Mouse (Mus musculus): ENCODE results near the gene AL607142.1.

The AL607142.1 gene

GRCm38 (mm10) chr4:120064696-120065095 lies at the start of gene AL607142.1:
AL607142.1 (plus strand) TSS chr4:120064996.
- no peak for DNase-seq (ENCODE audit: low read depth, low spot score)

- no peak for DNase-seq (ENCODE audit: low read depth, low spot score)
Measured at GRCm38 (mm10) chr4:120018426-120018825, 46.4 kb upstream of the AL607142.1 start.

- DNase-seq (ENCODE audit: low read depth, low spot score) = no peak
Measured at GRCm38 (mm10) chr4:120022392-120022791, 42.4 kb upstream of the AL607142.1 start.

- DNase-seq (ENCODE audit: low read depth, low spot score) = no peak
Measured at GRCm38 (mm10) chr4:120023221-120023840, 41.5 kb upstream of the AL607142.1 start.

- DNase-seq (ENCODE audit: low read depth, low spot score) = peak; percentile 9
Measured at GRCm38 (mm10) chr4:120024071-120024470, 40.7 kb upstream of the AL607142.1 start.

DNA sequence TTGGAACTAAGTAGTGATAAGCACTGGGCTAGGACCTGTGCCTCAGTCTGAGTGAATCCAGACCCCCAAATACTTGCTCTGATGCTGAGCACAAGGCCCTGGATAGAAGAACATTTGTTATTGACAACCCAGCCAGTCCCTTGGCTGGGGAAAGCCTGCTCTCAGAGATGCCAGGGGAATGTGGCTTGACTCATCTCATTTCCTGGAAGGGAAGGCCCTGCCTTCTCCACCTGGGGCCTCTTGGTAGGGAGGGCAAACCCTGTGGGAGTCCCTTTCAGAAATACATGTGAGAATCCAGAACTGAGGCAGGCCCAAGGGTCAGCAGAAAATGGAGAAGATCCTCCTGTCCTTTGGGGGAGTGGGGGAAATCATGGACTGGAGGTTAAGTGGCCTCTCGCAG lies 37.1 kb upstream of the AL607142.1 start:
- DNase-seq (ENCODE audit: low read depth, low spot score) = no peak

- no peak for DNase-seq (ENCODE audit: low read depth, low spot score)
Measured at GRCm38 (mm10) chr4:120029937-120030336, 34.9 kb upstream of the AL607142.1 start.

DNA sequence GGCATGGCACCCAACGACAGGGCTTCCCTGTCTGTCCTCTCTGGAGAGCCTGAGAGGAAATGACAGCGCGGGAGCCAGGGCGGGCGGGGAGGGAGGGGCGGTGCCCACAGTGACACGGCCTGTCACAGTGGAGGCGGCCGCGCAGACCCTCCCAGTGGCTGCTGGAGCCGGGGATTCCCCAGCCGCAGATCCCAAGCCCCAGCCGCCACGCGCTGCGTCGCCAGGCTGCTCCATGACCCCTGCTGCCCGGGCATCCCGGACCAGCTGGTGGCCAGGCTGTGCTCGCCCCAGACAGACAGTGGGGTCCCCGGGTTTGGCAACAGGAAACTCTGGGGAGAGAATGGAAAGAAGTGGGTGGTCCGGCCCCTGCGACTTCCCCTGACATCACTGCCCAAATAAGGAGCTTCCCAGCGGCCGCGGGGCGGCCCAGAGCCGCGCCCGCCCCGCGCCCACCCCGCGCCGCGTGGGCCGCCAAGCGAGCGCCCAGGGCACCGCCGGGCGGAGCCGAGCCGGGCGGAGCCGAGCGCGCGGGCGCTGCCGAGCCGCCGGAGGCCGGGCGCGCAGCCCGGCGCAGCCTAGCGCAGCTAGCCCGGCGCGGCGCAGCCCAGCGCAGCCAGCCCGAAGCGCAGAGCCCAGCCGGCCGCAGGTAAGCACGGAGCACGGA lies 32.3 kb upstream of the AL607142.1 start:
- peak; percentile 62 for DNase-seq (ENCODE audit: low read depth, low spot score)

DNA sequence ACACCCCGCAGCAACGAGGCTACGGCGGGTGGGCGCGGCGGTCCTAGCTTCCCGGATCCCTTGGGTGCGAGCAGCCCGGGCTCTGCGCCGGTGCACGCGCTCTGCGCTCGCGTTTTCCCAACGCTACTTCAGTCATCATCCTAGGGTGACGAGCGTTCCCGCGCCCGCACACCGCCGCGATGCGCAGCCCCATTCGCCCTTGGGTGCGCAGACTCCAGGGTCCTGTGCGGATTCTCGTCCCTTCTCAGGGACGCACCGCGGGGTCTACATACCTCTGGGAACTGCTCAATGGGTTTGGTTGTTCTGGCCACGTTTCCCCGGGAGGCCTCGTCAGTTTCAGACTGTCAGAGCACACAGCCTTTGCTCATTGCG lies 31.8 kb upstream of the AL607142.1 start:
- no peak for DNase-seq (ENCODE audit: low read depth, low spot score)

- no peak for DNase-seq (ENCODE audit: low read depth, low spot score)
Measured at GRCm38 (mm10) chr4:120036294-120036693, 28.5 kb upstream of the AL607142.1 start.

GRCm38 (mm10) chr4:120037007-120037406 lies 27.8 kb upstream of the AL607142.1 start:
- no peak for DNase-seq (ENCODE audit: low read depth, low spot score)

DNA sequence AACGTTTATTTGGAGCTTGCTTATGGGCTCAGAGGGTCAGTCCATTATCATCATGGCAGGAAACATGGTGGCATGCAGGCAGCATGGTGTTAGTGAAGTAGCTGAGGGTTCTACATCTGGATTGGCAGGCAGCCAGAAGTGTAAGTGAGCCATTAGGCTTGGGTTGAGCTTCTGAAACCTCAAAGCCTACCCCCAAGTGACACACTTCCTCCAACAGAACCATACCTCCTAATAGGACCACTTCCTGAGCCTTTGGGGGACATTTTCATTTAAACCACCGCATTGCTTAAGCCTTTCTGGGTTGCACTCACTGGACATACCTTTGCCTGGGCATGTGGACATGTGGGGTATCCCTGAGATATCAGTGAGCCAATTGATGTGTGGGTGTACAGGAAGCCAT lies 23.3 kb upstream of the AL607142.1 start:
- no peak for DNase-seq (ENCODE audit: low read depth, low spot score)

- no peak for DNase-seq (ENCODE audit: low read depth, low spot score)
Measured at GRCm38 (mm10) chr4:120042480-120042879, 22.3 kb upstream of the AL607142.1 start.

GRCm38 (mm10) chr4:120044612-120045011 lies 20.2 kb upstream of the AL607142.1 start:
- DNase-seq (ENCODE audit: low read depth, low spot score) = no peak

DNA sequence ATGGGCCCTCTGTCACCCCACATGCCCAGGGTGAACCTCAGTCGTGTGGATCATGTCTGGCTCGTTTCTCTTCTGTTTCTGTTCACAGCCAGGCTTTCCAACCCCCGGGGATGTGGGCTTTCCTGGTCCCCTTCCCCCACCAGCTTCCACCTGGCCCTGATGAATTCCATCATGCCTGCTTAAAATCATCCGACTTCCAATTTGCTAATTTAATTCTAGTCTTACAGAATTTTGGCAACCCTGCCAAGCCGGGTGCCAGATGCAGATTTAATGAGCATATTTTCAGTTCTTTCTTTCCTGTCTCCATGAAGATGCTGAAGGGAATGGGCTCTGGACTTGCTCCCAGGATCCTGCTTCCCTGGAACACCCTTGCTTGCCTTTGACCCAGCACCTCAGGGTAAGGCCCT lies 19.7 kb upstream of the AL607142.1 start:
- no peak for DNase-seq (ENCODE audit: low read depth, low spot score)

DNA sequence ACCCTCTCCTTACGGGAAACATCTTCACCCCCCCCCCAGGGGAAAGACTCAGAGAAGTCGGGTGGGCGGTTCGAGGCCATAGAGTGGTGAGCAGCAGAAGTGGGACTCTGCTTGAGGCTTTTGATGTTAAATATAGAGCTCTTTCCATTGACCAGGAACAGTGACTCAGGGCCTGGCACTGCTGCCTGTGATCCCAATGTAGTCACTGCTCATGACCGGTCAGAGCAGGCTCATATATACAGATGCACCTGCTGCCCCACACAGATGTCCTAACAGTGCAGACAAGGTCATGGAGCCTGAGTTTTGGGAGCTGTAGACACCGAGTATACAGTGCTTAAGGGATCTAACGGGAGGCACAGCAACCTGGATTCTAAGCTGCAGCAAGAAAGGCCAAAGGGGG lies 18.9 kb upstream of the AL607142.1 start:
- no peak for DNase-seq (ENCODE audit: low read depth, low spot score)

GRCm38 (mm10) chr4:120047060-120047459 lies 17.7 kb upstream of the AL607142.1 start:
- no peak for DNase-seq (ENCODE audit: low read depth, low spot score)

DNA sequence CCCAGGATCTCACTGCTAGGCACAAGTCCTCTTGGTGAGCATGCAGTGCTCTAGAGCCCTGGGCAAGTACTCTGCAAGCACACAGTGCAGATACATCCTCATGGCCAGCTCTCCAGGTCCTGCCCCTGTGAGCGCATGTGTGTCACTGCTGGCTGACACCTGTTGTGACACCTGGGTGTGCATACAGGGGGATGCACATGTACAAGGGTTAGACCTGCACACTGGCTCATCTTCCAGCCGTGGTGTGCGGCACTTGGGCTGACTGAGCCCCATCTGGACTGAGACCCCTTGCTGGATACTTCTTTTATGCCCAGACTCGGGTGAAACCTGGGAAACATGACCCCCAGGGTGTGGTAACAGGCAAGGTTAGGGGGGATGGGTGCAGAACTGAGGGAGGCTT lies 16.5 kb upstream of the AL607142.1 start:
- DNase-seq (ENCODE audit: low read depth, low spot score) = no peak

DNA sequence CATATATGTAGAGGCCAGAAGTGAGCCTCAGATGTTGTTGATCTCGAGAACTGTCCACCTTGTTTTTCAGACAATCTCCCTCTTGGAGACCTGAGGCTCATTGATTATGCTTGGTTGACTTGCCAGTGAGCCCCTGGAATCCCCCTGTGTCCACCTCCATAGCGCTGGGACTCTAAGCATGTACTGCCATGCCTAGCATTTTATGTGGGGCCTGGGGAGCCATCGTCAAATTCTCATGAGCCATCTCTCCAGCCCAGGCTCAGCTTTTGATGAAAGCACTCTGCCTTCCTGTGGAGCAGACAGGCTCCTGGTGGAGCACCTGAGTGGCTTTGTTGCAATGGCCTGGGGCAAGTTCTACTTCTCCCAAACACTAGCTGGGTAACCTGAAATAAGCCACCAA lies 14.9 kb upstream of the AL607142.1 start:
- no peak for DNase-seq (ENCODE audit: low read depth, low spot score)

- DNase-seq (ENCODE audit: low read depth, low spot score) = no peak
Measured at GRCm38 (mm10) chr4:120052481-120052880, 12.3 kb upstream of the AL607142.1 start.

- DNase-seq (ENCODE audit: low read depth, low spot score) = no peak
Measured at GRCm38 (mm10) chr4:120053026-120054005, 11.5 kb upstream of the AL607142.1 start.

- no peak for DNase-seq (ENCODE audit: low read depth, low spot score)
Measured at GRCm38 (mm10) chr4:120054145-120054544, 10.7 kb upstream of the AL607142.1 start.
